Mouse (Mus musculus) E14TG2a.4 (cell line): Measurements from ENCODE around the gene Syt6.

ENCODE experiments used
- CTCF ChIP-seq: conservative IDR thresholded peaks from 2 replicates; pipeline ENCODE4 v1.5.1; 2014; ENCODE audit warnings: low read length
- NANOG ChIP-seq: IDR thresholded peaks from 2 replicates; pipeline ENCODE4 v1.6.1; 2014; ENCODE audit warnings: borderline replicate concordance, low read length, mixed read lengths
- POU5F1 ChIP-seq: IDR thresholded peaks from 2 replicates; pipeline ENCODE4 v1.6.1; 2014; ENCODE audit warnings: low read length, borderline replicate concordance

GRCm38 (mm10) chr3:103526201-103526704, 48.8 kb upstream of the Syt6 start:
- TF ChIP-seq CTCF = no peak
- TF ChIP-seq POU5F1 = no peak
- no peak for TF ChIP-seq NANOG
